Mouse (Mus musculus): Measurements from ENCODE around the gene Tbc1d17.

Tbc1d17 gene

DNA sequence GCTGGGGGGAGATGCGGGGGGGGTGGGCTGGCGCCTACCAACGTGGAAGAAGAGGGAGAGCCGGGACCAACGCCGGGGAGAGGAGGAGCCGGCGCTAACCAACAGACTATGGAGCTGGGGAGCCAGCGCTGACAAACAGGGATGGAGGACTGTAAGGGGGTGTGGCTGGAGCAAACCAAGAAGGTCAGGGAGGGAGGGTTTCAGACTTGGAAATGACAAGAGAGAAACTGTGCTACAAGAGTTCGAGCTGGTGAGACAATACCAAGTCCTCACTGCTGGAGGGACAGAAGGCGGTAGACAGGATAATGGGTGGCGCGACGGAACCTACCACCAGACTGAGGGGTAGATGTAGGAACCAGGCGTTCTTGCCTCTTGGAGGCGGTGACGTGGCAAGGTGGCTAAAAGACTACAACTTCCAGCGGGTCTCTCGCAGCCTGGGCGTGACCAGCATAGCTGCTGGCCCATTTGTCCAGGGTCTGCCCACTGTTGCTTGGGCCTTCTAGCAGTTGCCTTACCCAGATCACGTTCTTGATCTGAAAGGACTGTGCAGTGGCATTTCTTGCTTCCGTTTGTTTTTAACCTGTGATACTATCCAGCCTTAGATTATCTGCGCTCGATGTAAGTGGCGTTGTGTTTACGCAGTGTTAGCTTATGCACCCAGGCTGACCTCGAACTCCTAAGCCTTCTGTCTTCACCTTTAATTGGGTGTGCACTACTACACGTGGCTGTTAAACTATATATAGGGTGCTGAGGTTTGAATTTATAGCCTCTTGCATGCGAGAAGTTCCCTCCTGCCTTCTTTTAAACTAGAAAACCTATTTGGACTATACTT is 21.0 kb upstream of the Tbc1d17 start, which contains the start of gene Ptov1:
Gene Ptov1, minus strand, starts transcription at position 92 of the 832 bp plus-strand sequence.
- DNase-seq (ENCODE audit: low read depth in 2 of 2, low spot score in 2 of 2): peak; percentile 71 to 77

DNA sequence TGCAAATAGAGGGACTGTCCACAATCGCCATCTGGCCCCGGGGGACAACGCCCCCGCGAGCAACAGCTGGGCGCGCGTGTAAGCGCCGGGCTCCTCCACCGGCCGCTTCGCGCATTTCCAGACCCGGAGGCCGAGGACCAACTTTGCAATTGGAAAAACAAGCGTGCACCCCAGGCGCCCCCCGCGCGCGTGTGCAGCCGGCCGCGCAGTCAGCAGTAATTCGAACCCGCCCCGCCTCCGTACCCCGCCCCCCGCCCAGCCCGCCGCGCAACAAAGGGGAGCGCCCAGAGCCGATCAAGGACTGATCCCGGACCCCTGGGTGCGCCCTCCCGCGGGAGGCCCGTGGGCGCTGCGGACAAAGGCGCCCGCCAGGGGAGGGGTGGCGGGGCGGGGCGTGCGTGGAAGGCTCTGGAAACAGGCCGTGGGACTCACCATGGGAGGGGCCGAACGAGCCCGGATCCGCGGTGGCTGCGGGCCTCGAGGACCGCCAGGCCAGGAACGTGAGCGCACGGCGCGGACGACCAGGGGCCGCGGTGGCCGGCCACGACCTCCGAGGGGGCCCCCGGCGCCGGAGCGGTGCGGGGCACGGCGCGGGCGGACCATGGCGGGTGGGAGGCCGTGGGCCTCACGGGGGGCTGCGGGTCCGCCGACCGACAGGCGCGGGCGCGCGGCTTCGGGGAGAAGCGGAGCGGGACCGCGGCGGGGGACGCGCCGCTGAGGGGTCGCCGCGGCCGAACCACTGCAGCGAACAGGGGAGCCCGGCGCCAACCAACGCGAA is 20.2 kb upstream of the Tbc1d17 start:
- DNase-seq (ENCODE audit: low read depth in 2 of 2, low spot score in 2 of 2): no peak

- DNase-seq (ENCODE audit: low read depth in 2 of 2, low spot score in 2 of 2): no peak
These were observed 19.6 kb upstream of the Tbc1d17 start for GRCm38 (mm10) chr7:44868465-44868864.

GRCm38 (mm10) chr7:44867802-44868201 is 18.9 kb upstream of the Tbc1d17 start:
- no peak for DNase-seq (ENCODE audit: low read depth in 2 of 2, low spot score in 2 of 2)

DNA sequence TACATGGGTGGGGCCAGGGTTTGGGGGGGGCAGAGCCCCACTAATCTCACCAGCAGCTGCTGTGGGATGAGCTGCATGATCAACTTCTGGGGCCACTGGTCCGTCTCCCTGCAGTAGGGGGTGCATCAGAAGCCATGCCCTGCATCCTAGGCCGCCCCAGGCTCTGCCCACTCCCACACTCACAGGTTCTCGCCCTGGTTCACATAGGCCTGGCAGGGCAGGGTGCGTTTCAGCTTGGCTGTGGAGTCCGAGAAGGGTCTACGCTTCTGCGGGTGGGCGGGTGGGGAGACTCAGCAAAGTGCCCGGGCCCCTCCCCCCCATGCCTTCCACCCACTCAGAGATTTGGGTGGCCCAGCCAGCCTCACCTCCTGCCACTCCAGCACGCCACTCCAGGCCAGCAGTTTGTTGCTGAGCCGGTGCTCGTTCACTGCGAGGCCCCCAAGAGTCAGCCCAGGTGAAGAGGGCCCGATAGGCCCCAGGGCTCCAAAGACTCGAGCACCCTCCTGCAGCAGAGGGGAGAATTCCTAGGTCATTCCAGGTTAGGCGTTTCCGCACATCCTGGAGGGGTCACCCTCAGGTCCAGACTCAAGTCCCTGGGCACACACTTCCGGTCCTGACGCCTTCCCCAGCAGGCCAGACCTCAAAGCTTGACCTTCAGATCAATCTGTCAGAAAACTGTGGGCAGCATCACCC is 18.3 kb upstream of the Tbc1d17 start:
- no peak for DNase-seq (ENCODE audit: low read depth in 2 of 2, low spot score in 2 of 2)

DNA sequence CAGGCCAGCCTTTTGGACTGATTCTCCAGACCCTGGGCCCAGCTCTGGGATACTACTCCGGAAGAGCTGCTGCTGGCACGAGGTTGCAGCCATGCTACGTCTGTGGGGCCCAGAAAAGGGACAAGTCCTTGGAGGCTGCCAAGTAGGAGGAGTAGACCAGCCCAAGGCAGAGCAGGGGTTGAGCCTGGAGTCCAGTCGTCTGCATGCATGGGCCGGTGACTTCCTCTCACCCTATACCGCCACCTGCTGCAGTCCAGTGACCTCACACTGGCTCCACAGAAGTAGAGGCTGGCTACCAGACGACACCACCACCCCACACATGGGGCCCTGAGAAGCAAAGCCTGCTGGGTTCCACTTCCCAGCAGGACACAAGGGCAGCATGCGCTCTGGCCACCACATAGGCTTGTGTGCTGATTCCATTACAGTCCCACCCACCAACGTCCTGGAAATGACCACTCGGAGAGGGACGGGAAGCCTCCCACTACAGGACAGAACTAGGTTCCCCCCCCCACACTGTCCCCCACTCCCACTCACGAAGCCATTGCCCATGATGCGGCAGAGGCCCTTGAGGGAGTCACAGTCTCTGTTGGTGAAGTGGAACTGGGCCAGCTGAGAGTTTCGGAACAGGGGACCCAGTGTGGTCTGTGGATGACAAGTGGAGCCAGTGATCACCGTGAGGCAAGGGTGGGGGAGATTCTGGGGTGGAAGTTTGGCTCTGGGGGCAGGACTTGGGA is 17.6 kb upstream of the Tbc1d17 start:
- no peak for DNase-seq (ENCODE audit: low read depth in 2 of 2, low spot score in 2 of 2)

- DNase-seq (ENCODE audit: low read depth in 2 of 2, low spot score in 2 of 2): no peak
These were observed 16.0 kb upstream of the Tbc1d17 start for GRCm38 (mm10) chr7:44864595-44865542.

- no peak for DNase-seq (ENCODE audit: low read depth in 2 of 2, low spot score in 2 of 2)
These were observed 15.2 kb upstream of the Tbc1d17 start for GRCm38 (mm10) chr7:44863982-44864494.

- no peak for DNase-seq (ENCODE audit: low read depth in 2 of 2, low spot score in 2 of 2)
These were observed 14.3 kb upstream of the Tbc1d17 start for GRCm38 (mm10) chr7:44863210-44863609.

GRCm38 (mm10) chr7:44862434-44862833 is 13.6 kb upstream of the Tbc1d17 start:
- no peak for DNase-seq (ENCODE audit: low read depth in 2 of 2, low spot score in 2 of 2)

- DNase-seq (ENCODE audit: low read depth in 2 of 2, low spot score in 2 of 2): no peak
These were observed 12.5 kb upstream of the Tbc1d17 start for GRCm38 (mm10) chr7:44861429-44861816.

GRCm38 (mm10) chr7:44860576-44861428 is 11.9 kb upstream of the Tbc1d17 start:
- DNase-seq (ENCODE audit: low read depth in 2 of 2, low spot score in 2 of 2): peak; percentile 48 to 58

GRCm38 (mm10) chr7:44859896-44860295 is 11.0 kb upstream of the Tbc1d17 start:
- no peak for DNase-seq (ENCODE audit: low read depth in 2 of 2, low spot score in 2 of 2)

- no peak for DNase-seq (ENCODE audit: low read depth in 2 of 2, low spot score in 2 of 2)
These were observed 9.0 kb upstream of the Tbc1d17 start for GRCm38 (mm10) chr7:44857905-44858304.

- peak; percentile 74 to 81 for DNase-seq (ENCODE audit: low read depth in 2 of 2, low spot score in 2 of 2)
These were observed 8.2 kb upstream of the Tbc1d17 start, which contains the start of gene Pnkp for GRCm38 (mm10) chr7:44857042-44857552. TSS of gene Pnkp (plus strand) at chr7:44857139.

DNA sequence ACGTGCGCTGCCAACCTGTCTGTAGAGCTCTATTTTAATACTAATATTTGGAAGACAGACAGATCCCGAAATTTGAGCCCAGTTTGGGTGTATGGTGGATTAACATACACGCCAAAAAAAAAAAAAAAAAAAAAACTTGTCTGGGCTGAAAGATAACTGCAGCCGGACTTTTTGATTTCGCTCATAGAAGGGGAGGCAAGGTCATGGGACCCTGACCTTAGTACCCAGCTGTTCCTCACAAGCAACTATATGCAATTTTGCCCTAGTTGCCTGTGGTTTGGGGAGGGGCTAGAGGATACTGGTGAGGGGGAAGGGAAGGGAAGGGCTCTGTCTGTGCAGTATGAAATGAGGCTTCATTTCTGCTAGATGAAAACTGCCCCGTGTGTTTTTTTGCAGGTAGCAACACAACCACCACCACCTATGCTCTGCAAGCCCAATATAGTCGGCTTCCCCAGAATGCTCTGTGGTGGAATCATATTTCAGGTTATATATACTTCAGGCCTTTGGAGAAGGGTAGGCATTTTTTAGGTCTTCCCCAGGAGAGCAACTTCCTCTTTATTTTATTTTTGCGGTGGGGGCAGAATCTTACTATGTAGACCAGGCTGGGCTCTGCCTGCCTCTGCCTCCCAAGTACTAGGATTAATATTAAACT is 7.5 kb upstream of the Tbc1d17 start:
- no peak for DNase-seq (ENCODE audit: low read depth in 2 of 2, low spot score in 2 of 2)

- DNase-seq (ENCODE audit: low read depth in 2 of 2, low spot score in 2 of 2): no peak
These were observed 6.2 kb upstream of the Tbc1d17 start for GRCm38 (mm10) chr7:44855036-44855435.

All from CD8-positive naive resting alpha-beta T cell, adult 2 months (primary cell).